Mouse (Mus musculus) lung, embryonic 15.5 days (tissue): ENCODE results near the gene Bst1. TPM values are rescaled to one million over a fixed set of nuclear protein-coding genes. Genes with fewer than 3 reads are reported as not detected.

Experiments used
- ATAC-seq: fragments of 200-750 bp; cut with Nextera tagmentation; 2 replicates; pipeline ENCODE4 v1.8.0; 2017; ENCODE audit warnings: moderate number of reproducible peaks, borderline replicate concordance; ENCODE audit not compliant: low FRiP score, low TSS enrichment; ENCODE audit errors: extremely low read depth
- H3K27ac ChIP-seq: fragments of 300-500 bp; sonication (generic); 2 replicates; pipeline ENCODE4 v1.5.1; 2015; ENCODE audit warnings: moderate library complexity, mild to moderate bottlenecking, inconsistent platforms
- H3K27me3 ChIP-seq: fragments of 300-500 bp; sonication (generic); 2 replicates; pipeline ENCODE4 v1.6.1; 2015; ENCODE audit warnings: inconsistent platforms
- H3K36me3 ChIP-seq: fragments of 300-500 bp; sonication (generic); 2 replicates; pipeline ENCODE4 v1.6.1; 2015; ENCODE audit warnings: inconsistent platforms
- H3K4me1 ChIP-seq: fragments of 300-500 bp; sonication (generic); 2 replicates; pipeline ENCODE4 v1.6.1; 2015; ENCODE audit warnings: inconsistent platforms
- H3K4me2 ChIP-seq: fragments of 300-500 bp; sonication (generic); 2 replicates; pipeline ENCODE4 v1.6.1; 2015; ENCODE audit warnings: inconsistent platforms, mild to moderate bottlenecking, moderate library complexity
- H3K4me3 ChIP-seq: fragments of 300-500 bp; sonication (generic); 2 replicates; pipeline ENCODE4 v1.5.1; 2015; ENCODE audit warnings: mild to moderate bottlenecking, inconsistent platforms
- H3K9ac ChIP-seq: fragments of 300-500 bp; sonication (generic); 2 replicates; pipeline ENCODE4 v1.6.1; 2015; ENCODE audit warnings: inconsistent platforms
- H3K9me3 ChIP-seq: fragments of 300-500 bp; sonication (generic); 2 replicates; pipeline ENCODE4 v1.6.1; 2016; ENCODE audit warnings: inconsistent platforms
- WGBS: fragments of 180-500 bp; shearing (Covaris S2); methylation state at CpG from one replicate; pipeline ENCODE4 v1.1.7; 2015; 5-methylcytosine and 5-hydroxymethylcytosine counted together
- polyA plus RNA-seq: library from polyadenylated mRNA; unstranded; fragments of >200 nt; fragmentation: Nextera tagmentation; extraction: Ambion mirVana; gene quantifications from 2 replicates; pipeline ENCODE4 v1.2.1, GENCODE M21; 2015

Bst1 gene
- polyA plus RNA-seq, 1 experiment from 2014 or later, result 2.4 TPM

DNA sequence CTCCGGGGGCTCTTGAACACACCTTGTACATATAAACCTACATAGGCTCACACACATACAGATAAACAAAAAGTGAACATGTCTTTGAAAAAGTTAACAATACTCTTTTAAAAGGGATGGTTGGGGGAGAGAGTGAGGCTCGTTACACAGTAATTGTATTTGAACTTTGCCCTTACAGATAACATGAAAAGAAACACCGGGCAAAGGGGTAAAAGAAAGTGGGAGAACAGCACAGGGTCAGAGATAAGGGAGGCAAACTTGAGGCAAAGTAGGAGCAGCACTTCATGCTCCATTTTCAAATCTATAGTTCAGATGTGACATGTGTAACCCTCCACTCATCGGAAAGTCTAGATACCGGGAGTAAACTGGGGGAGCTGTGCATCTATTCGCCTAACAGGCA, 45.0 kb downstream of the Bst1 start:
- no peak for ATAC-seq
- no peaks in the 10 kb centered on the region for H3K9me3 ChIP-seq
- H3K4me1 ChIP-seq, result peaks cover 3% of the 10 kb centered on the region; the same call in 1 of the 2 replicates
- no peaks in the 10 kb centered on the region for H3K27me3 ChIP-seq
- no peak overlapping the region for H3K27ac ChIP-seq
- WGBS, result 38% methylated on average over 6 of the region's 6 CpGs
- H3K9ac ChIP-seq, result no peak overlapping the region
- no peak overlapping the region for H3K4me2 ChIP-seq
- H3K4me3 ChIP-seq, result no peak overlapping the region
- H3K36me3 ChIP-seq, result no peaks in the 10 kb centered on the region

GRCm38 (mm10) chr5:43865316-43865715, 46.6 kb downstream of the Bst1 start:
- Histone ChIP-seq H3K9me3 (no peaks in the 10 kb centered on the region), H3K4me2 (no peak overlapping the region), H3K4me1 (peaks cover 10% of the 10 kb centered on the region), H3K4me3 (no peak overlapping the region), H3K27ac (no peak overlapping the region), H3K36me3 (no peaks in the 10 kb centered on the region), H3K27me3 (no peaks in the 10 kb centered on the region), H3K9ac (no peak overlapping the region)
- 55% methylated on average over 2 of the region's 2 CpGs for WGBS
- no peak for ATAC-seq

DNA sequence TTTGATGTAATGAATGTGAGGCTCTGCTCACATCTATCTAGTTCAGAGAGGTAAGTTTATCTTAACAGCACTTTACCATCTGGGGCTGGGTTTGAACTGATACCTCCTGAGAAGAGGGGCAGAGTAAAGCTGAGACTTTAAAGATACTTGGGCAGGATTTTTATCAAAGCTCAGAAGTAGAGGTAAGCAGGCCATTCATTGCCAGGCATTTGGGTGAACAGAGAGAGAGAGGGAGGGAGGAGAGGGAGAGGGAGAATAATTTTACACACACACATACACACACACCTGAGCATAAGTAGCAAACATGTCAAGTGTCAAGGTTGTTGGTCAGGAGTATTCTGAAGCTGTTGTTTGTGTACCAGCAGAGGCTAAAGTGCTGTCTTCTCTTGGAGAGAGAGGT, 49.6 kb downstream of the Bst1 start, which contains the start of gene Cd38:
Gene Cd38, plus strand, starts transcription at position 301 of the 400 bp plus-strand sequence.
- Histone ChIP-seq H3K4me2 (peak within 1 kb of the TSS; percentile 66), H3K4me3 (peak within 1 kb of the TSS; percentile 42), H3K9ac (peak within 1 kb of the TSS; percentile 33), H3K9me3 (no peaks in the 10 kb centered on the region), H3K36me3 (no peaks in the 10 kb centered on the region), H3K4me1 (peaks cover 10% of the 10 kb centered on the region), H3K27me3 (no peaks in the 10 kb centered on the region), H3K27ac (peak within 1 kb of the TSS; percentile 70)
- no peak for ATAC-seq

DNA sequence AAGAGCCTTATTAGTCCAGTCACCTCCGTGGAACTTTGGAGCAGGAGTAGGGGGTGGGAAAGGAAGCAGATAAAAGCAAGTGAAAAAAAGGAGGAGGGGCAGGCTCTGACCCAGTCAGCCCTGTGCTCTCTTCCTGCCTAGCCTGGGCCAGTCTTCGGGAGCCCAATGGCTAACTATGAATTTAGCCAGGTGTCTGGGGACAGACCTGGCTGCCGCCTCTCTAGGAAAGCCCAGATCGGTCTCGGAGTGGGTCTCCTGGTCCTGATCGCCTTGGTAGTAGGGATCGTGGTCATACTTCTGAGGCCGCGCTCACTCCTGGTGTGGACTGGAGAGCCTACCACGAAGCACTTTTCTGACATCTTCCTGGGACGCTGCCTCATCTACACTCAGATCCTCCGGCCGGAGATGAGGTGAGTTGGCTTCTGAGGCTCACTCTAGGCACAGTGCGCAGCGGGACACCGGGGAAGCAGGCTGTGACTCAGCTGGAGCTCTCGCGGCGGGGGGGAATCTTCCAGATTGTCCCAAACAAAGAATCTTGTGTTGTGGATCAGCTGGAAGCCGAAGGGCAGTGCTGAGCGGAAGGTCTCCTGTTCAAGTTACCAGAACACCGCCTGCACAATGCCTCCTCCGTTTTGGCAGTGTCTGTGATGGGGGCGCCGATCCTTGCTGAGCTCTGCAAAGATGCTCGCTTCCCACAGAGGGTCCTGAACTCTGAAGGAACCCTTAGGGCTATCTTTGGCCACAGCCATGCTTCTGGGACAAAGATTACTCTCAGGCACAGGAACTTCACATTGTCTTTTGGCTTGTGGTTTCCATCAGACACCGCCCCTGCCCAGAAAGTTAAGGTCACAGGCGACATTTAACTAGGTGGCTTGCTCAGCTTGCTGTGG, 50.3 kb downstream of the Bst1 start:
- Histone ChIP-seq H3K4me3 (peak overlapping the region; percentile 42), H3K27me3 (no peaks in the 10 kb centered on the region), H3K27ac (peak overlapping the region; percentile 70), H3K9ac (peak overlapping the region; percentile 33), H3K4me1 (peaks cover 10% of the 10 kb centered on the region), H3K36me3 (no peaks in the 10 kb centered on the region), H3K4me2 (peak overlapping the region; percentile 66), H3K9me3 (no peaks in the 10 kb centered on the region)
- peak; percentile 62; the same call in 1 of the 2 replicates for ATAC-seq
- 4% methylated on average over 28 of the region's 28 CpGs for WGBS

- WGBS, result 57% methylated on average over 1 of the region's 1 CpGs
- Histone ChIP-seq H3K4me3 (no peak overlapping the region), H3K27me3 (no peaks in the 10 kb centered on the region), H3K4me1 (peaks cover 10% of the 10 kb centered on the region), H3K36me3 (no peaks in the 10 kb centered on the region), H3K4me2 (no peak overlapping the region), H3K9ac (no peak overlapping the region), H3K27ac (no peak overlapping the region), H3K9me3 (no peaks in the 10 kb centered on the region)
- no peak for ATAC-seq
Observed at GRCm38 (mm10) chr5:43871845-43872244, 53.2 kb downstream of the Bst1 start.

- Histone ChIP-seq H3K27me3 (no peaks in the 10 kb centered on the region), H3K4me3 (no peak overlapping the region), H3K27ac (no peak overlapping the region), H3K4me1 (peaks cover 10% of the 10 kb centered on the region), H3K9ac (no peak overlapping the region), H3K36me3 (no peaks in the 10 kb centered on the region), H3K9me3 (no peaks in the 10 kb centered on the region), H3K4me2 (no peak overlapping the region)
- WGBS, result 69% methylated on average over 1 of the region's 1 CpGs
- no peak for ATAC-seq
Observed at GRCm38 (mm10) chr5:43872652-43873051, 54.0 kb downstream of the Bst1 start.

DNA sequence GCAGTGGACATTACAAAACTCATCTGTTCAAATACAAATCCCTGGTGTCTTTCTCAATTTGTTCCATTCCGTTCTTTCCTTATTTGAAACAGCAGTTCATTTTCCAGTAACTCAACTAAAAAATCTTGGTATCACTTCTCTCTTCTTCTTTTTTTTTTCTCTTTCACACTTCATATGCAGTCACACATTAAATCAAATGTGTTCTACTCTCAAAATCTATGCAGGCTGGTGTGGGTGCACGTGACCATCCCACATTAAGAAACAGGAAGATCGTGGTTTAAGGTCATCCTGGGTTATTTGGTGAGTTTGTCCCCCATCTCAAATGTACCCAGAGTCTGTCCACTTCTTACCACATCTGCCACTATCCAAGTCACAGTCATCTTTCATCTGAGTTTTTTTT, 63.3 kb downstream of the Bst1 start:
- 79% methylated on average over 3 of the region's 3 CpGs for whole genome bisulfite sequencing

DNA sequence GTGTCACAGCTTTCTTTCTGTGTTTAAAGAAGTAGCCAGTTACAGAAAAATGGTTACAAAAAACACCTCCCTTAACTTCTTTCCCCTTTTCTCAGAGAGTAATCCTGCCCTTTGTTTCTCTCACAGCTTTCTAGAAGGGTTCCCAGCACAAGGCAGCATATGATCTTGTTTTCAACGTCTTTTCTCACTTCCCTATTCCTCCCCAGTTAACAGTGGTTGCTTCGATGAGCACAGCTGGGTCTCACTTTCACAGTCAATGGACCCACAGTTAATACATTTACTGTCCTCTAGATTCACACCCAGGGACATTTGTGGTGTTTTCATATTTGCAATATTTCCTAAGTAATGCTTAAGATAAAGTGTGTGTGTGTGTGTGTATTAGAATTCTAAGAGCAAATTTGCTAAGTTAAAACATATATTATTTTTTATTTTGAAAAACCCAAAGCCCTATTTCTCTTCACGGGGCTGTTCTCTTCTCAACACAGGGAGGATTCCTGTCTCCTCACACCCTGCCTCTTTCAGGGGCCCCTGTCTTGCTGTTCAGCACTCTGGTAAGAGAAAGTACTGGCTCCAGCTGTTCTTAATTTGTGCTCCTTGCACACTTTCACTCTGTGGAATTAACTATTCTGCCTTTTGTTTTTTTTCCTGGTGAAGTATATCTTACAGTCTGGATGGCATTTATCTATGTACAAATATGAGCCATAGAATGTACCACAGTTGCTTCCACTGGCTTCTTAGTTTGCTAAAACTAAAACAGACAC, 66.6 kb downstream of the Bst1 start:
- Histone ChIP-seq H3K27ac (no peak overlapping the region), H3K4me2 (no peak overlapping the region), H3K9me3 (no peaks in the 10 kb centered on the region), H3K4me1 (no peaks in the 10 kb centered on the region), H3K36me3 (no peaks in the 10 kb centered on the region), H3K27me3 (no peaks in the 10 kb centered on the region), H3K9ac (no peak overlapping the region), H3K4me3 (no peak overlapping the region)
- no peak for ATAC-seq
- 26% methylated on average over 3 of the region's 3 CpGs for WGBS

More for the DNA sequence above, 63.3 kb downstream of the Bst1 start:
- H3K9ac ChIP-seq, result no peak overlapping the region
- no peaks in the 10 kb centered on the region for H3K27me3 ChIP-seq
- H3K27ac ChIP-seq, result no peak overlapping the region
- no peaks in the 10 kb centered on the region for H3K36me3 ChIP-seq
- no peak overlapping the region for H3K4me3 ChIP-seq
- no peak for ATAC-seq
- H3K9me3 ChIP-seq, result no peaks in the 10 kb centered on the region
- no peaks in the 10 kb centered on the region for H3K4me1 ChIP-seq
- H3K4me2 ChIP-seq, result no peak overlapping the region

- H3K4me2 ChIP-seq, result no peak overlapping the region
- H3K4me3 ChIP-seq, result no peak overlapping the region
- 37% methylated on average over 1 of the region's 1 CpGs for WGBS
- no peak overlapping the region for H3K9ac ChIP-seq
- no peaks in the 10 kb centered on the region for H3K9me3 ChIP-seq
- H3K36me3 ChIP-seq, result no peaks in the 10 kb centered on the region
- no peaks in the 10 kb centered on the region for H3K27me3 ChIP-seq
- ATAC-seq, result no peak
- H3K4me1 ChIP-seq, result no peaks in the 10 kb centered on the region
- H3K27ac ChIP-seq, result no peak overlapping the region
Observed at GRCm38 (mm10) chr5:43892386-43892785, 73.7 kb downstream of the Bst1 start.

Other genes starting within 250 kb of the Bst1 start
- gene Cc2d2a, start 156.5 kb upstream of the Bst1 start, polyA plus RNA-seq, result 14.0 and 15.5 TPM in 2 replicates
- 67.4 and 70.4 TPM in 2 replicates for gene Fbxl5, start 2.8 kb downstream of the Bst1 start, polyA plus RNA-seq
- 27.2 and 28.3 TPM in 2 replicates for gene Cd38, start 49.7 kb downstream of the Bst1 start, polyA plus RNA-seq
- 0.42 TPM in 1 of 2 replicates, not detected in the other for gene Gm7879, start 94.3 kb downstream of the Bst1 start, polyA plus RNA-seq
- gene Fgfbp1, start 162.9 kb downstream of the Bst1 start, polyA plus RNA-seq, result 22.6 and 27.0 TPM in 2 replicates